Mouse (Mus musculus): ENCODE measurements around the gene Gpc4. TPM values are rescaled to one million over a fixed set of nuclear protein-coding genes. Genes with fewer than 3 reads are reported as not detected.

Gpc4 gene
- polyA plus RNA-seq, 1 experiment from 2014 or later: 42.2 TPM

GRCm38 (mm10) chrX:52164134-52164737 is 816 bp downstream of the Gpc4 start:
- Histone ChIP-seq H3K9me3 (no peaks in the 10 kb centered on the region), H3K9ac (peak overlapping the region; percentile 86), H3K4me2 (peak overlapping the region; percentile 76), H3K4me1 (peaks cover 13% of the 10 kb centered on the region), H3K4me3 (peak overlapping the region; percentile 66), H3K36me3 (no peaks in the 10 kb centered on the region), H3K27ac (replicated peaks) (peak overlapping the region; percentile 76), H3K27me3 (replicated peaks) (0 out of 2 replicates have a peak, but pooled peaks cover 10% of the 10 kb centered on the region)
- ATAC-seq (ENCODE audit: extremely low read depth, insufficient number of reproducible peaks, low FRiP score, low TSS enrichment): no peak
- 13% methylated on average over 43 of the region's 44 CpGs for WGBS

- Histone ChIP-seq H3K27me3 (replicated peaks) (0 out of 2 replicates have a peak, but pooled peaks cover 10% of the 10 kb centered on the region), H3K4me3 (peak overlapping the region; percentile 66), H3K9me3 (no peaks in the 10 kb centered on the region), H3K27ac (replicated peaks) (peak overlapping the region; percentile 61), H3K36me3 (no peaks in the 10 kb centered on the region), H3K9ac (peak overlapping the region; percentile 86), H3K4me2 (peak overlapping the region; percentile 76), H3K4me1 (peaks cover 13% of the 10 kb centered on the region)
- 10% methylated on average over 25 of the region's 25 CpGs for WGBS
- no peak for ATAC-seq (ENCODE audit: extremely low read depth, insufficient number of reproducible peaks, low FRiP score, low TSS enrichment)
Measured at GRCm38 (mm10) chrX:52163418-52164133, 1.5 kb downstream of the Gpc4 start.

GRCm38 (mm10) chrX:52162756-52163155 is 2.3 kb downstream of the Gpc4 start:
- Histone ChIP-seq H3K27ac (replicated peaks) (peak overlapping the region; percentile 61), H3K9me3 (no peaks in the 10 kb centered on the region), H3K4me1 (peaks cover 13% of the 10 kb centered on the region), H3K27me3 (replicated peaks) (0 out of 2 replicates have a peak, but pooled peaks cover 10% of the 10 kb centered on the region), H3K4me2 (peak overlapping the region; percentile 76), H3K36me3 (no peaks in the 10 kb centered on the region), H3K9ac (peak overlapping the region; percentile 86), H3K4me3 (peak overlapping the region; percentile 66)
- no peak for ATAC-seq (ENCODE audit: extremely low read depth, insufficient number of reproducible peaks, low FRiP score, low TSS enrichment)
- WGBS: 33% methylated on average over 6 of the region's 6 CpGs

GRCm38 (mm10) chrX:52162206-52162605 is 2.8 kb downstream of the Gpc4 start:
- H3K36me3 ChIP-seq: no peaks in the 10 kb centered on the region
- H3K4me1 ChIP-seq: peaks cover 13% of the 10 kb centered on the region
- H3K9ac ChIP-seq: no peak overlapping the region
- ATAC-seq (ENCODE audit: extremely low read depth, insufficient number of reproducible peaks, low FRiP score, low TSS enrichment): no peak
- H3K27me3 ChIP-seq (replicated peaks): 0 out of 2 replicates have a peak, but pooled peaks cover 10% of the 10 kb centered on the region
- H3K9me3 ChIP-seq: no peaks in the 10 kb centered on the region
- H3K4me2 ChIP-seq: no peak overlapping the region
- H3K4me3 ChIP-seq: no peak overlapping the region
- 55% methylated on average over 1 of the region's 1 CpGs for WGBS
- 0 out of 2 replicates have a peak overlapping the region, but pooled peaks have one; percentile 61 for H3K27ac ChIP-seq (replicated peaks)

GRCm38 (mm10) chrX:52159621-52160020 is 5.4 kb downstream of the Gpc4 start:
- ATAC-seq (ENCODE audit: extremely low read depth, insufficient number of reproducible peaks, low FRiP score, low TSS enrichment): no peak
- H3K9ac ChIP-seq: no peak overlapping the region
- 77% methylated on average over 5 of the region's 5 CpGs for WGBS

GRCm38 (mm10) chrX:52155408-52155953 is 9.6 kb downstream of the Gpc4 start:
- H3K4me1 ChIP-seq: peaks cover 25% of the 10 kb centered on the region
- H3K27me3 ChIP-seq (replicated peaks): no peaks in the 10 kb centered on the region
- no peak overlapping the region for H3K9ac ChIP-seq
- no peaks in the 10 kb centered on the region for H3K9me3 ChIP-seq
- WGBS: 85% methylated on average over 7 of the region's 7 CpGs
- H3K27ac ChIP-seq (replicated peaks): no peak overlapping the region
- H3K4me3 ChIP-seq: no peak overlapping the region
- H3K36me3 ChIP-seq: no peaks in the 10 kb centered on the region
- ATAC-seq (ENCODE audit: extremely low read depth, insufficient number of reproducible peaks, low FRiP score, low TSS enrichment): no peak
- no peak overlapping the region for H3K4me2 ChIP-seq

More at GRCm38 (mm10) chrX:52159621-52160020, 5.4 kb downstream of the Gpc4 start:
- no peak overlapping the region for H3K27ac ChIP-seq (replicated peaks)
- H3K4me3 ChIP-seq: no peak overlapping the region
- no peaks in the 10 kb centered on the region for H3K36me3 ChIP-seq
- peaks cover 13% of the 10 kb centered on the region for H3K4me1 ChIP-seq
- H3K4me2 ChIP-seq: no peak overlapping the region
- 0 out of 2 replicates have a peak, but pooled peaks cover 7% of the 10 kb centered on the region for H3K27me3 ChIP-seq (replicated peaks)
- H3K9me3 ChIP-seq: no peaks in the 10 kb centered on the region

- WGBS: 87% methylated on average over 4 of the region's 4 CpGs
- H3K9me3 ChIP-seq: no peaks in the 10 kb centered on the region
- H3K4me3 ChIP-seq: no peak overlapping the region
- no peak for ATAC-seq (ENCODE audit: extremely low read depth, insufficient number of reproducible peaks, low FRiP score, low TSS enrichment)
- H3K27me3 ChIP-seq (replicated peaks): no peaks in the 10 kb centered on the region
- no peak overlapping the region for H3K4me2 ChIP-seq
- no peak overlapping the region for H3K27ac ChIP-seq (replicated peaks)
- no peaks in the 10 kb centered on the region for H3K36me3 ChIP-seq
- H3K9ac ChIP-seq: no peak overlapping the region
- H3K4me1 ChIP-seq: peaks cover 25% of the 10 kb centered on the region
Measured at GRCm38 (mm10) chrX:52154821-52155220, 10.2 kb downstream of the Gpc4 start.

- no peak overlapping the region for H3K9ac ChIP-seq
Measured at GRCm38 (mm10) chrX:52153451-52153850, 11.6 kb downstream of the Gpc4 start.

GRCm38 (mm10) chrX:52152961-52153360 is 12.1 kb downstream of the Gpc4 start:
- H3K36me3 ChIP-seq: no peaks in the 10 kb centered on the region
- H3K4me3 ChIP-seq: no peak overlapping the region
- H3K4me1 ChIP-seq: peaks cover 25% of the 10 kb centered on the region
- 81% methylated on average over 5 of the region's 5 CpGs for WGBS
- H3K27me3 ChIP-seq (replicated peaks): no peaks in the 10 kb centered on the region
- no peaks in the 10 kb centered on the region for H3K9me3 ChIP-seq
- no peak overlapping the region for H3K9ac ChIP-seq
- ATAC-seq (ENCODE audit: extremely low read depth, insufficient number of reproducible peaks, low FRiP score, low TSS enrichment): no peak
- no peak overlapping the region for H3K27ac ChIP-seq (replicated peaks)
- no peak overlapping the region for H3K4me2 ChIP-seq

More at GRCm38 (mm10) chrX:52153451-52153850, 11.6 kb downstream of the Gpc4 start:
- H3K36me3 ChIP-seq: no peaks in the 10 kb centered on the region
- ATAC-seq (ENCODE audit: extremely low read depth, insufficient number of reproducible peaks, low FRiP score, low TSS enrichment): no peak
- H3K27ac ChIP-seq (replicated peaks): no peak overlapping the region
- H3K4me1 ChIP-seq: peaks cover 25% of the 10 kb centered on the region
- no peak overlapping the region for H3K4me3 ChIP-seq
- H3K4me2 ChIP-seq: no peak overlapping the region
- no peaks in the 10 kb centered on the region for H3K9me3 ChIP-seq
- WGBS: 78% methylated on average over 4 of the region's 4 CpGs
- H3K27me3 ChIP-seq (replicated peaks): no peaks in the 10 kb centered on the region

GRCm38 (mm10) chrX:52151555-52151954 is 13.5 kb downstream of the Gpc4 start:
- H3K27ac ChIP-seq (replicated peaks): peak overlapping the region; percentile 28; the same call in 1 of the 2 replicates
- 50% methylated on average over 5 of the region's 5 CpGs for WGBS

GRCm38 (mm10) chrX:52151100-52151499 is 14.0 kb downstream of the Gpc4 start:
- Histone ChIP-seq H3K4me2 (peak overlapping the region; percentile 41), H3K27me3 (replicated peaks) (no peaks in the 10 kb centered on the region), H3K9ac (no peak overlapping the region), H3K27ac (replicated peaks) (peak overlapping the region; percentile 28; the same call in 1 of the 2 replicates), H3K36me3 (no peaks in the 10 kb centered on the region), H3K4me3 (no peak overlapping the region), H3K4me1 (peaks cover 25% of the 10 kb centered on the region), H3K9me3 (no peaks in the 10 kb centered on the region)
- ATAC-seq (ENCODE audit: extremely low read depth, insufficient number of reproducible peaks, low FRiP score, low TSS enrichment): no peak
- WGBS: 25% methylated on average over 7 of the region's 7 CpGs

More at GRCm38 (mm10) chrX:52151555-52151954, 13.5 kb downstream of the Gpc4 start:
- H3K27me3 ChIP-seq (replicated peaks): no peaks in the 10 kb centered on the region
- H3K4me2 ChIP-seq: peak overlapping the region; percentile 41
- ATAC-seq (ENCODE audit: extremely low read depth, insufficient number of reproducible peaks, low FRiP score, low TSS enrichment): no peak
- peaks cover 25% of the 10 kb centered on the region for H3K4me1 ChIP-seq
- H3K9me3 ChIP-seq: no peaks in the 10 kb centered on the region
- H3K36me3 ChIP-seq: no peaks in the 10 kb centered on the region
- no peak overlapping the region for H3K4me3 ChIP-seq
- H3K9ac ChIP-seq: no peak overlapping the region

Measured in heart, embryonic 13.5 days (tissue).